Mouse (Mus musculus): ENCODE measurements around the gene Itsn1. TPM values are rescaled to one million over a fixed set of nuclear protein-coding genes. Genes with fewer than 3 reads are reported as not detected.

Itsn1 gene
- polyA plus RNA-seq (2012; rRNA removed) = 30.5 and 31.7 TPM in 2 replicates

DNA sequence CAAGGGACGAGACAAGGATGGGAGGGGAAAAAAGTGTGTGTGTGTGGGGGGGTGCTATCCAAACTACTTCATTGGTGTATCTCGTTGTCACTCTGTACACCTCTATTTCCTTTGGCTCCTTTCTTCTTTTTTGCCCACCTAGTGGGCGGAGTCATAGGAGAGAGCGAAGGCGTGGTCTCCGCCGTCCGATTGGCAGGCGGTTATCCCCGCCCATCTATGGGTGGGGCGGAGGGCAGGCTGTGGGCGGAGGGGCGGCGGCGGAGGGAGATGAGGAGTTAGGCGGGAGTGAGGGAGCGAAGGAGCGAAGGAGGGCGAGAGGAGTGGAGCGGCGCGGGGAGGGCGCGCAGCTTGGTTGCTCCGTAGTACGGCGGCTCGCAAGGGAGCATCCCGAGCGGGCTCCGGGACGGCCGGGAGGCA lies at the start of gene Itsn1:
Gene Itsn1 (plus strand): TSS at position 216 of the 417 bp plus-strand sequence.
- Histone ChIP-seq H3K36me3 (ENCODE audit: control insufficient read depth, insufficient read depth, low read length) (no peaks in the 10 kb centered on the region), H3K27ac (ENCODE audit: control insufficient read depth, insufficient read depth, low read depth, low read length) (peak within 1 kb of the TSS; percentile 98), H3K4me1 (ENCODE audit: control insufficient read depth, insufficient read depth, low read length) (0 out of 2 replicates have a peak, but pooled peaks cover 2% of the 10 kb centered on the region), H3K4me3 (ENCODE audit: control insufficient read depth, low read depth, low read length) (peak within 1 kb of the TSS; percentile 91), H3K27me3 (ENCODE audit: control insufficient read depth, insufficient read depth, low read length) (no peaks in the 10 kb centered on the region)
- peak; percentile 87 for TF ChIP-seq POLR2A (IDR thresholded peaks at IDR 0.05; ENCODE audit: control insufficient read depth, low read depth, low read length)
- no peak for TF ChIP-seq CTCF (IDR thresholded peaks at IDR 0.05; ENCODE audit: control insufficient read depth, insufficient read depth, insufficient replicate concordance, low read depth, low read length)

DNA sequence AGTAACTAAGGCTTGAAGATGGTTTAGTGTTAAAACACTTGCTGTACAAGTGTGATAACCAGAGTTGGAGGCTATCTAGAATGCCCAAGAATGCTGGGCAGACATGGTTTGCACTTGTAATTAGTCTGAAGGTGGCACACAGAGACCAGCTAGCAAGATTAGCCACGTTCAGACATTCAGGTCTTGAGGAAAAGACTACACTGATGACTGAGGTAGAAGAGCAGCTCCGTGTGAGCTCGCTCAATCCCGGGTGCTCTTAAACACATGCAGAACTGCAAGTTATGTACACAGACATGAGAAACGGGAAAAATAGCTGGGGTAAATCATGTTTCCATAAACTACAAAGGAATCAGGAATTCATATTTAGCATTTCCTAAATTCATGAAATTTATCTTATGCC lies 48.4 kb upstream of the Itsn1 start:
- TF ChIP-seq POLR2A (IDR thresholded peaks at IDR 0.05; ENCODE audit: control insufficient read depth, low read depth, low read length) (no peak), CTCF (IDR thresholded peaks at IDR 0.05; ENCODE audit: control insufficient read depth, insufficient read depth, insufficient replicate concordance, low read depth, low read length) (no peak)
- Histone ChIP-seq H3K4me1 (ENCODE audit: control insufficient read depth, insufficient read depth, low read length) (no peaks in the 10 kb centered on the region), H3K36me3 (ENCODE audit: control insufficient read depth, insufficient read depth, low read length) (peaks cover 3% of the 10 kb centered on the region), H3K4me3 (ENCODE audit: control insufficient read depth, low read depth, low read length) (no peak overlapping the region), H3K27ac (ENCODE audit: control insufficient read depth, insufficient read depth, low read depth, low read length) (no peak overlapping the region), H3K27me3 (ENCODE audit: control insufficient read depth, insufficient read depth, low read length) (no peaks in the 10 kb centered on the region)

DNA sequence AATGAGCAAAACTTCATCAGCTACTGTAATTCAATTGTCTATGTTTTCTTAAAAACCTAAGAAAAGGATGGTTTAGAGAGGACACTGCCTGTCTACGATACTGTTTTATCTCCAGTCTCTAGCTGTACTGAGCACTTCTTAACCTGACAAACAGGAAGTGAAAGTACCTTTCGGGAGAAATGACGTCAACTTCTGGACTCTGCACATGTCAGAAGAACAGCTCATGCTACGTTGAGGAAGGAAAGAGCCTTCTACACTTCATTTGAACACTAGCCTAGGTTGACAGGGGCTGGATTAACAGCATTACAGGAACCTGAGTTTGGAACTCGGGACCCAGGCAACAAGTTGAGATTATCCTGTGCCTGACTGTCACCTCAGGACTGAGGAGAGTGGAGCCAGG lies 43.6 kb upstream of the Itsn1 start:
- no peaks in the 10 kb centered on the region for H3K27me3 ChIP-seq (ENCODE audit: control insufficient read depth, insufficient read depth, low read length)
- no peak overlapping the region for H3K27ac ChIP-seq (ENCODE audit: control insufficient read depth, insufficient read depth, low read depth, low read length)
- no peaks in the 10 kb centered on the region; the same call in 1 of the 2 replicates for H3K4me1 ChIP-seq (ENCODE audit: control insufficient read depth, insufficient read depth, low read length)
- TF ChIP-seq CTCF (IDR thresholded peaks at IDR 0.05; ENCODE audit: control insufficient read depth, insufficient read depth, insufficient replicate concordance, low read depth, low read length) = no peak
- TF ChIP-seq POLR2A (IDR thresholded peaks at IDR 0.05; ENCODE audit: control insufficient read depth, low read depth, low read length) = no peak
- H3K36me3 ChIP-seq (ENCODE audit: control insufficient read depth, insufficient read depth, low read length) = no peaks in the 10 kb centered on the region; the same call in none of the 2 replicates
- no peak overlapping the region for H3K4me3 ChIP-seq (ENCODE audit: control insufficient read depth, low read depth, low read length)

DNA sequence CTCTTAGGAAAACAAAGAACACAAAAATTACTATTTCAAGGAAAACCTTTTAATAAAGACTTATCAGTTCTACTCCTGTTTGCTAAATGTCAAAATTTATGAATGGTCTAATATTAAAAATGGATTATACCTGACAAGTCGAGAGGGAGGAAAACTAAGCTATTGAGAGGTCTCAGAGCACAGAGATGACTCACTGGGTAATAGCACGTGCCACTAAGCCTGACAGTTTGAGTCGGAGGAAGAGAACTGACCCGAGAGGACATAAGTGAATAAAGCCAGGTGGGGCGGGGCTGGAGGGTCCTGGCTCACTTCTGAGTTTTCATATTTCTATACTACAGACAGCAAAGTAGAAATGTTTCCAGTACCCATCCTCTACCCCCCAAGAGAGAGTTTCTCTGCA lies 42.7 kb upstream of the Itsn1 start:
- TF ChIP-seq POLR2A (IDR thresholded peaks at IDR 0.05; ENCODE audit: control insufficient read depth, low read depth, low read length) (no peak), CTCF (IDR thresholded peaks at IDR 0.05; ENCODE audit: control insufficient read depth, insufficient read depth, insufficient replicate concordance, low read depth, low read length) (no peak)
- Histone ChIP-seq H3K4me3 (ENCODE audit: control insufficient read depth, low read depth, low read length) (no peak overlapping the region), H3K36me3 (ENCODE audit: control insufficient read depth, insufficient read depth, low read length) (no peaks in the 10 kb centered on the region; the same call in 1 of the 2 replicates), H3K4me1 (ENCODE audit: control insufficient read depth, insufficient read depth, low read length) (no peaks in the 10 kb centered on the region; the same call in 1 of the 2 replicates), H3K27me3 (ENCODE audit: control insufficient read depth, insufficient read depth, low read length) (no peaks in the 10 kb centered on the region), H3K27ac (ENCODE audit: control insufficient read depth, insufficient read depth, low read depth, low read length) (no peak overlapping the region)

DNA sequence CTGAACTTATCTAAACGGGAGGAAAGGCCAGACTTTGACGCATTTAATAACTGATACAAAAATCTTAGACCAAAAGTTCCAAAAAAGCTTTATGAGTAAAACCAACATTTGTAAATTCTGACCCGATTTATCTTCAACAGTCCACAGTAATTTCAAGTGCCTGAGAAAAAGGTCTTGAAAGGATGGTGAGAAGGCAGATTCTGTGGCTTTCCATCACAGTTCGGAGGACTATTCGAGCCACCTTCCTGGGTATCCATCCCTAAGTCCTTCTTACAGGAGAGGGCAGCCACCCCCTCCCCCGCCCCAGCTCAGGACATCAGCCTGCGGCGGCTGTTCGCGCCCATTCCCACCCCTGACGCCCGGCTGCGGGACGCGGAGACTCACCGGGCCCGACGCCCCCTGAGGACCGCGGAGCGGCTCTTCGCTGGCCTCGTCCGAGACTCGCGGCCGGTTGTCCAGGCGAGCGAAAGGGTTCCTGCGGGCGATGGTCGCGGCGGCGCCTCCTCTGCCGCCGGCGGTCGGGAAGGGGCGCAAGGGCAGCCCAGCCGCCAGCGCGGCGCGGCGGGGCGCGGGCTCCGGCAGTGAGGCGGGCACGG lies 41.0 kb upstream of the Itsn1 start:
- Histone ChIP-seq H3K4me1 (ENCODE audit: control insufficient read depth, insufficient read depth, low read length) (no peaks in the 10 kb centered on the region; the same call in 1 of the 2 replicates), H3K4me3 (ENCODE audit: control insufficient read depth, low read depth, low read length) (peak overlapping the region; percentile 94), H3K36me3 (ENCODE audit: control insufficient read depth, insufficient read depth, low read length) (no peaks in the 10 kb centered on the region), H3K27ac (ENCODE audit: control insufficient read depth, insufficient read depth, low read depth, low read length) (peak overlapping the region; percentile 73), H3K27me3 (ENCODE audit: control insufficient read depth, insufficient read depth, low read length) (no peaks in the 10 kb centered on the region)
- TF ChIP-seq POLR2A (IDR thresholded peaks at IDR 0.05; ENCODE audit: control insufficient read depth, low read depth, low read length) (no peak), CTCF (IDR thresholded peaks at IDR 0.05; ENCODE audit: control insufficient read depth, insufficient read depth, insufficient replicate concordance, low read depth, low read length) (no peak)

DNA sequence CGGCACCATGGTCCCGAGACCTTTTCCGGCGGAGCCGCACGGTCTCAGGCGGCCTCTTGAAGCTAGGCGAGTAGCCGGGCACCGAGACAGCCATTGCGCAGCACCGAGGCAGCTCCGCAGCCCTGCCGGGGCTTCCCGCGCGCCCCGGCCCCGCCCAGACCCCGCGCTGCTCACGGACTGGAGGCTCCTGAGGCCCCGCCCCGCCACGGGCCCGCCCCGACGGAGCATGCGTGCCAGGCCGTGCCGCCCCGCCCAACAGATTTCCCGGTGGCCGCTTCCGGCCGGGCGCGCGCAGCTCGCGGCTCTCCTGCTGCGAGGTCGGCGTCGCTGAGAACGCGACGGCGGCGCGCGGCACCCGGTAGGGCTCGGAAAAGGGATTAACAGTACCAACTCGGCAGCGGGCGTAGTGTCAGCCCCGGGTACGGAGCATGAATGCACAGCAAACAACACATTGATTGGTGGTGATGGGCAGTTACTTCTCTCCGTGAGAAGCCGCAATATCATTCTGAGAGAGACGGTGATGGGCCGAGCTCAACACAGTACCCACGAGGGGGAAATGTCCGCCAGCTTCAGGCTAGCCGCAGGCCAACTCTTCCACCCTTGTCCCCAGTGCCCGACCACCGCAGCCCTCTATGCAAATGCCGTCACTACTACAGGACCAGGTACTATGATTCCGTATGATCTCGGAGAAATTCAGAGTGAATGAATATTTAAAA lies 40.3 kb upstream of the Itsn1 start, which contains the start of gene Donson:
Gene Donson (minus strand): TSS at position 152 of the 716 bp plus-strand sequence.
- Histone ChIP-seq H3K36me3 (ENCODE audit: control insufficient read depth, insufficient read depth, low read length) (no peaks in the 10 kb centered on the region), H3K4me1 (ENCODE audit: control insufficient read depth, insufficient read depth, low read length) (no peaks in the 10 kb centered on the region; the same call in 1 of the 2 replicates), H3K4me3 (ENCODE audit: control insufficient read depth, low read depth, low read length) (peak within 1 kb of the TSS; percentile 94), H3K27ac (ENCODE audit: control insufficient read depth, insufficient read depth, low read depth, low read length) (peak within 1 kb of the TSS; percentile 73), H3K27me3 (ENCODE audit: control insufficient read depth, insufficient read depth, low read length) (no peaks in the 10 kb centered on the region)
- TF ChIP-seq POLR2A (IDR thresholded peaks at IDR 0.05; ENCODE audit: control insufficient read depth, low read depth, low read length) (peak; percentile 87), CTCF (IDR thresholded peaks at IDR 0.05; ENCODE audit: control insufficient read depth, insufficient read depth, insufficient replicate concordance, low read depth, low read length) (no peak)

DNA sequence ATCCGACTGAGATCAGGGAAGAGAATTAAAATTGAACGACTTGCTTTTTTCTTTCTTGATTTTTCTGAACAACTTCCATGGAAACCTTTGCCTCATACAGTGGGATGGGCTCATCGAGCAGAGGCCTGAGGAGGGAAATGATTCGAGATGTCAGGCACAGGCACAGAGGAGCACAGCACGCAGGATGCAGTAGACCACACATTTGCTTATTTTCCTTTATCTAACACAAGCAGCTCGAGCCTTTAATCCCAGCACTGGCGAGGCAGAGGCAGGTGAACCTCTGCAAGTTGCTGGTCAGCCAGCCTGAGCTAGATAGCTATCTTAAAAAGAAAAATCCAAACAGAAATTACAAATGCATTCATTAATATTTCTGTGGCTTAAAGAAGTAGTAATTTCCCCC lies 39.3 kb upstream of the Itsn1 start:
- TF ChIP-seq POLR2A (IDR thresholded peaks at IDR 0.05; ENCODE audit: control insufficient read depth, low read depth, low read length) (no peak), CTCF (IDR thresholded peaks at IDR 0.05; ENCODE audit: control insufficient read depth, insufficient read depth, insufficient replicate concordance, low read depth, low read length) (no peak)
- peak overlapping the region; percentile 50 for H3K4me3 ChIP-seq (ENCODE audit: control insufficient read depth, low read depth, low read length)
- H3K4me1 ChIP-seq (ENCODE audit: control insufficient read depth, insufficient read depth, low read length) = no peaks in the 10 kb centered on the region; the same call in 1 of the 2 replicates
- H3K27ac ChIP-seq (ENCODE audit: control insufficient read depth, insufficient read depth, low read depth, low read length) = no peak overlapping the region
- no peaks in the 10 kb centered on the region for H3K36me3 ChIP-seq (ENCODE audit: control insufficient read depth, insufficient read depth, low read length)
- H3K27me3 ChIP-seq (ENCODE audit: control insufficient read depth, insufficient read depth, low read length) = no peaks in the 10 kb centered on the region
